Mouse (Mus musculus) liver, adult 2 months (tissue): ENCODE data around the gene Eif4g1.

Source experiments
- CTCF ChIP-seq: fragments of 200-500 bp; IDR thresholded peaks from 2 replicates; pipeline ENCODE4 v1.5.1; 2011; ENCODE audit warnings: low read depth, low read length, control low read depth
- POLR2A ChIP-seq: fragments of 200-500 bp; IDR thresholded peaks from 2 replicates; pipeline ENCODE4 v1.6.1; 2011; ENCODE audit warnings: low read length, control low read depth; ENCODE audit not compliant: insufficient read depth; ENCODE audit errors: extremely low read depth

GRCm38 (mm10) chr16:20725750-20726149 is 57.6 kb downstream of the Eif4g1 start:
- TF ChIP-seq CTCF (no peak), POLR2A (no peak)
